Mouse (Mus musculus): ENCODE results near the gene Hspa12b. TPM values are rescaled to one million over a fixed set of nuclear protein-coding genes. Genes with fewer than 3 reads are reported as not detected.

Gene Hspa12b
- total RNA-seq, 2 experiments from 2014 or later: 9.8 to 11.0 TPM

DNA sequence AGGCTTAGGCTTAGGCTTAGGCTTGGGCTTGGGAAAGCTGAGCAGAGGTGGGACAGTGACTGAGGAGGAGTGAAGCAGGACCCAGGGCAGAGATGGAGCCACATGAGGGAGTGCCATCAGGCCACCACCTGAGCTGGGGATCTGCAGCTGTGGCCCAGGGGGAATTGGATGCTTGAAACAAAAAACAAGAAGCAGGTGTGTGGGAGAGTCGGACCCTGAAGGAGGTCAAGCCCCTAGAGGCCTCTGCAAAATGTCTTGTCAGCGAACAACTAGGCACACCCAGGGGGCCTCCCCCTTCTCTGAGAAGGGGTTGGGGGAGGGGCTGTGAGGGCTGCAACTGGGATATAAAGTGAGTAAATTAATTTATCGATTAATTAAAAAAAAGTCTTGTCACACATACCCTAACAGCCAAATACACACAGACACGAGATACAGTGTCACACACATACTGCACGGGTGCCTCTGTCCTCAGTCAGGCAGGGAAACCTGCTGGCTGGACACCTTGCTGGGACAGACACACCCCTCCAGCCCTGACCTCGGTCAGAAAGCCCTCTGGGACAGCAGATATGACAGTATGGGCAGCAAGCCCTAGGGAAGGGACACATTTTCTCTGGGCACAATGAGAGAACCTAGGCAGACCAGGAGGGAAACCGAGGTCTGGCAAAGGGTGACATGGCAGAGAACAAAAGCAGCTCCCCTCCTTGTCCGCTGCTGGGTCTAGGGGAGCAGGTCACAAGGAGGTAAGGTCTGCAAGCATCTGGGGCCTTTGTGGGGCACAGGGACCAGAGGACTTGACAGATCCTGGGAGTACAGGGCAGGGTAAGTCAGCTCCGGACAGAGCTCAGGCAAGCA is 890 bp upstream of the Hspa12b start:
- intact Hi-C loops (cut with DNase I): no loop called here
- DNase-seq (ENCODE audit: extremely low spot score in 1 of 2, low spot score in 2 of 2): peak in 1 of 2 experiments; percentile 20

DNA sequence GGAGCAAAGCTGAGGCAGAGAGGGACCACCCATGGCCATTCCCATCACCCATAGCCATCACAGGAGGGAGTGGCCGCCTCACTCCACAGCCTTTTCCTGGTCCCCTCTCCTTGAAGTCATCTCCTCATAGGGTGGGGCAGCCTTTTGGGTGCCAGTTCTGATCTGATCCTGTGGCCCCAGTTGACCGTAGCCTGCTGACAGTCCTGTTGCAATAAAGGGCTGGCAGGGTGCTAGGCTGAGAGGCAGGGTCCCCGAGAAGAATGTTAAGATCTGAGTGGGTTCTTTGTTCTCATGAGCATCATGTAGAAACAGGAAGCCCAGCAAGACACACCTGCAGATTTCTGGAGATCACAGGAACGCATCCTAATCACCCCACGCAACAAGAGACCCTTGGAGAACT is 1.1 kb downstream of the Hspa12b start:
- peak in 1 of 2 experiments; percentile 16 for DNase-seq (ENCODE audit: extremely low spot score in 1 of 2, low spot score in 2 of 2)
- intact Hi-C loops (cut with DNase I): no loop called here

DNA sequence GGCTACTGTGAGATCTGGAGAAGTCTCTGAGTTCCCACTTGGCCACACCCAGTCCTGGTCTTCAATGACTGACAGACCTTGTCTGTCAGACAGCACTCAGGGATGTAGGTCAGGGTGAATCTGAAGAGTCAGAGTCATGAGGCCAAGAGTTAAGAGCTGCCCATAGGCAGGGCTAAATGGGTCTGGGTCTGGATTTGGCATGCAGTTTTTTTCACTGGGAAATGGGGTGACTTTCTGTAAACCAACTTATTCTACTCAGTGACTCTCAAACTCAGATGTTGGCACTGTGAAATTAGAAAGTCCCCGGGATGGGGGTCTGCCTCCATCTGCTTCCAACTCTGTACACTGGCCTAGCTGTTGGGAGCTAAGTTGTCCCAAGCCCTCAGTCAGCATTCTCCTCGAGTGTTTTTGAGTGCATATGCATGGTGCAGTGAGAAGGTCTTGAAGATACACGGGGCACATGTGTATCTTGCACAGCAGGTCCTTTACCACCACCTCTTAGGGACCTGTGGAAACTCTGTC is 1.6 kb downstream of the Hspa12b start:
- DNase-seq (ENCODE audit: extremely low spot score in 1 of 2, low spot score in 2 of 2): no peak
- intact Hi-C loops (cut with DNase I): no loop called here

DNA sequence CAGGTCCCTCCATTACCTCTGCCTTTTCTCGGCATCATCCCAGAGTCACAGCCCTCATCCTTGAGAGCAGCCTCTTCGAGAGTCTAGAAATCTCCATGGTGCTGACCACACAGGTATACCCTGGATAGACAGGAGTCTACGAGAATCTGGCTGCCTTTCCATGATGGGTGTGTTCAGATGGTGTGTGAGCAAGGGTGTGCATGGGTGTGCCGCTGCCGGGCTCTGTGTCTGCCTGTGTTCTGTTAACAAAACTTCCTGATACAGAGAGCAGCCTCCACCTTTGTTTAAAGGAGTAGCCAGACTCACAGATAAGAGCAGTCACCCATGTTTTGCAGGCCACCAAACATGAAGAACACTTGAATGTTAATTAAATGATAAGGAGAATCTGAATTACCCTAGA is 2.8 kb downstream of the Hspa12b start:
- no peak for DNase-seq (ENCODE audit: extremely low spot score in 1 of 2, low spot score in 2 of 2)

DNA sequence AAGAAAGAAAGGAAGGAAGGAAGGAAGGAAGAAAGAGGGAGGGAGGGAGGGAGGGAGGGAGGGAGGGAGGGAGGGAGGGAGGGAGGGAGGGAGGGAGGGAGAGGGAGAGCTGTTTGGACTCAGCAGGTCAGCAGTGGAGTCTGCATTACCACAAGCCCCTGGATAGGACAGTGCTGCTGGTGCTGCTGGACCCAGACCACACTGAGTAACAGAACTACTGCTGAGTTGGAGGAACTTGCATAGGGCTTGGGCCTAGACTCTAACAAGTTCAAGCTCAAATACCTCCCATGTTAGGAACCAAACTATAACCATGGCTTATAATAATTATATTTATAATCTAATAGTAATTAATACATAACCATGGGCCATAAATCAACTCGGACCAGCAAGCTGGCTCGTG is 3.8 kb downstream of the Hspa12b start:
- DNase-seq (ENCODE audit: extremely low spot score in 1 of 2, low spot score in 2 of 2): no peak
- intact Hi-C loops (cut with DNase I): no loop called here

More for the DNA sequence above, 2.8 kb downstream of the Hspa12b start:
- intact Hi-C loops (cut with DNase I): no loop called here

DNA sequence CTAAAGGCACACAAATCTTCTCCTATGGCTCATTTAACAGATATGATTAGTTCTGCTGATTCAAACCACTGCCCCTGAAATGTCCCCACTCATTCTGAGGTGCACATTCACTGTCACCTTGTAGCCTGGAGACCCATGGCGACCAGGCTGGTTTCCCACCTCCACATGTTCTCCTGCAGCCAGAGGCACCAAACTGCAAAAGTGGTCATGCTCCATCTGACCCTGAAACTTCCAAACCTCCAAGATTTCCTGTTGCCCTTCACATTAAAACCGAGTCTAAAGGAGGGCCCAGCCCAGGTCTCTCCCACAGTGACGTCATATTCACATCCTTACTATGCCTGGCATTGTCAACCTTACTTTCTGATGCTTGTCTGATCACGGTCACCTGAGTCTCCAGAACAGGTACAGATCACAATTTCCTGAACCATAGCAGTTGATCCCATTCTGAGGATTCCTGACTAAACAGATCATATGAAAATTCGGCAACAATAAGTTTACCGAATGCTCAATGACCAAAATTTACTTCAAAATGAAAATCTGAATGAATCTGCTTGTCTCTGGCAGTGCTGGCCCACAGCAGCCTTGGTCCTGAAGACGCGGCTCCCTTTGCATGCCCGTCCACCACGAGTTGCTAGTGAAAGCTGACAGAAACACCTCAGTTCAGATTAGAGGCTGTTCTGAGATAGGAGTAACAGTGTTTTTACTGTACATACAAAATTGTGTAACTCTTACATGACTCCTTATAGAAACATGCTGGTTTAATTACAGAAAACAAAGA is 5.2 kb downstream of the Hspa12b start:
- intact Hi-C loops (cut with DNase I): no loop called here
- no peak for DNase-seq (ENCODE audit: extremely low spot score in 1 of 2, low spot score in 2 of 2)

DNA sequence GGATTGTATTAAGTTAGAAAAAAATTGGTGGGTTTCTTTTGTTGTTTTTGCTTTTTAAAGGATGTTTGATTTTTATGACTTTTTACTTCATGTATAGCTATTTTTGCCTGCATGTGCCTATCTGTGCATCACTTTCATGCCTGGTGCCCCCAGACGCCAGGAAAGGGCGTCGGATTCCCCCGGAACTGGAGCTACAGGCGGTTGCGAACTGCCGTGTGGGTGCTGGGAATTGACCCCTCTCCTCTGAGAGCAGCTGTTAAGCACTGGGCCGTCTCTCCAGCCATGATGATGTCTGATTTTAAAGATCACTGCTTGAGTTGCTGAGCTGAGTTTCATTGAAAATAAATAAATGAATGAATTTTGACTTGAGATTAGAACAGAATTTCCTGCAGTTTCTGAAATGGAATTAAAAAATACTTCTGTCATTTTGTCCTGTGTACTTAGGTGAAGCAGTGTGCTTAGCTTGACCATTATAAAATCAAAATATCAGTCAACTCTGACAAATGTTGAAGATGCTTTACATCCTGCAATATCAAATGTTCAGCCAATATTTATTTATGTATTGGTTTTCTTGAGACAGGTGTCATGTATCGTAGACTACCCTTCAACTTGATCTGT is 6.0 kb downstream of the Hspa12b start, which contains the start of gene Gm11037:
Gene Gm11037 (plus strand): TSS at position 568 of the 618 bp plus-strand sequence.
- no peak for DNase-seq (ENCODE audit: extremely low spot score in 1 of 2, low spot score in 2 of 2)
- intact Hi-C loops (cut with DNase I): no loop called here

DNA sequence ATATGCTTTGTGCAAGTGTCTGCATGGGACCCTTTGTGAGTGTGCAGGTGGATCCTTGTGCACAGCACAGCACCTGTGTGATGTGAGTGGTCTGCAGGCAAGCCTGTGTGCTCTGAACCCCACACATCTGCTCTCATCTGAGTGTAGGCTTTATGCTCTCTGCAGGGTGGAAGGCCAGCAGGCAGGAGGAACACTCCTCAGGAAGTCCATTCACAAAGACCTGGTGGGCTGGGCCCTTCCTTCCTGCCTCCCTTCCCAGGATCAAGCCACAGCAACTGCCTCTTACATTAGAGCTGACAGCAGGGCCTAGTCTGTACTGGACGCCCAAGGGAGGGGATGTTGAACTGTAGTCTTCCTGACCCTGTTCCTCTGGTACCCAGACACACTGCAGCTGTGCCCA is 7.3 kb downstream of the Hspa12b start:
- DNase-seq (ENCODE audit: extremely low spot score in 1 of 2, low spot score in 2 of 2): peak in 1 of 2 experiments; percentile 69
- intact Hi-C loops (cut with DNase I): no loop called here

DNA sequence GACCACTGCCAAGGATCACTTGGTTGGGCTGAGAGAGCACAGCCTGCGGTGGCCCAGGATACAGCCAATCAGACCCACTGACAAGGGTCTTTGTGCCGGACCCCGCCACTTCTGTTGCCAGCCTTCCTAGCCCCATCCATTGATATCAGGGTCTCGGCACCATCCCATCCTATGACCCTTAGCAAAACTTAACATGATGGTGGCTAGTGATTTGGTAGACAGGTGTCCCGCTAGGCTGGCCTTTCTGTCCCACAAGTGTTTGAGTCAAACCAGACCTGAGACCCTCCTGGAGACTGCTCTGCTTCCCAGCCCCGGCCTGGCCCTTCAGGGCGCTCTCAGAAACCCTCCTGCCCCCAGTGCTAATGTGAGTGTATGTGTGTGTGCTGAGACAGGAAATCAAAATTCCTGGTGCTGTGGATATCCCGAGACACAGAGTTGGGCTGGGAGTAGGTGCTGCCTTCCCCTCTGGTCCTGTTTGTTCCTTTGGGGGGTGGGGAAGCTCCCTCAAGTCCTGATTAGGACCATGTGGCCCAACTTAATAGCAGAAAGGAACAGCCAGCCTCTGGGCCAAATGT is 7.8 kb downstream of the Hspa12b start:
- intact Hi-C loops (cut with DNase I): no loop called here
- DNase-seq (ENCODE audit: extremely low spot score in 1 of 2, low spot score in 2 of 2): peak in 1 of 2 experiments; percentile 17

DNA sequence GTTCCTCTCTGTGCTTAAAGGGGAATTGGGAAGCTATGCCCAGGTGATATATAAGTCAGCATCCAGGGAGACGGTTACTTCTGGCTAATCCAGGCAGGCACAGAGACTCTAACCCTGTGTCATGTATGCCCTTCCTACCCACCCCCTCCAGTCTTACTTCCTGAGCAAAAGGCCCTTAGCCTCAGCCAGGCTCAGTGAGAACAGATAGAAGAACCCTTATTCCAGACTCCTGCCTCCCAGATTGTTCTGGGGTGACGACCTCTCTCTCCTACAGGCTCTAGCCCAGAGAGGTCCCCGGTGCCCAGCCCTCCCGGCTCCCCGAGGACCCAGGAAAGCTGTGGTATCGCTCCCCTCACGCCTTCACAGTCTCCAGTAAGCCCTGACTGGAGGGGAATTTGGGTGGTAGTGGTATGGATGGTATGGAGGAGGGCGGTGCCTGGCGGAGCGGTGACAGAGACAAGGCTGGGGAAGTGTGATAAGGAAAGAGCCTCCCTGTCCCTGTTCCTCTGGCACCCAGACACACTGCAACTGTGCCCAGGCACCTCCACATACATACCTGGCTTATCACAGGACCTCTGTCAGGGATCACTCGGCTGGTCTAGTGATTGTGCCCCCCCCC is 8.6 kb downstream of the Hspa12b start:
- intact Hi-C loops (cut with DNase I): no loop called here
- DNase-seq (ENCODE audit: extremely low spot score in 1 of 2, low spot score in 2 of 2): peak in 1 of 2 experiments; percentile 15

DNA sequence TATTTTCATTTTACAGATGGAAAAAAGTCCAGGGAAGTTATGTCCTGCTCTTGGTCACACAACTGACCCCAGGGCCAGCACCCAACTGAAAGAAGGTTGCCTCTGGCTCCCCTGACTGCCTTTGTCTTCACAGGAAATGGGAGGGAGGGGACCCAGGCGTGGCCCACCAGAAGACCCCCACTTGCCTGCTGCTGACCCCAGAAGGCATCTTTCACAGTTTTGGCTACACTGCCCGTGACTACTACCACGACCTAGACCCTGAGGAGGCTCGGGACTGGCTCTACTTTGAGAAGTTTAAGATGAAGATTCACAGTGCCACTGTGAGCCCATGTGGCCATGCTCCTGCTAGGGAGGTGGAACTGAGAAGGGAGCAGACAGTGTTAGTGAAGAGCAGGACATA is 11.2 kb downstream of the Hspa12b start:
- intact Hi-C loops (cut with DNase I): no loop called here
- DNase-seq (ENCODE audit: extremely low spot score in 1 of 2, low spot score in 2 of 2): peak in 1 of 2 experiments; percentile 11

DNA sequence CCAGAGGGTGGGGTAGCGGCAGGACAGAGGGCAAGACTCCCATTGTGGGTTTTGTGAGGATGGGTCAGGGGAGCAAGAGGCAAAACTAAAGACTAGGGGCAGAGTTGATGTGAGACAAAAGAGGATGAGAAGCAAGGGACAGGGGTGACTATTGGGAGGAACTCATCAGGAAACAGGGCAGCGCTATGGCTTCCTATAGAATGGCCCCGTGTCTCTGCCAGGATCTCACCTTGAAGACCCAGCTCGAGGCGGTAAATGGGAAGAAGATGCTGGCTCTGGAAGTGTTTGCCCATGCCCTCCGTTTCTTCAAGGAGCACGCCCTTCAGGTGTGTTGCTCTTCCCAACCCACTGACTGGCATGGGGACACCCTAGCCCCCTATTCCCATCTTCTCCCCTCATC is 11.7 kb downstream of the Hspa12b start:
- intact Hi-C loops (cut with DNase I): no loop called here
- DNase-seq (ENCODE audit: extremely low spot score in 1 of 2, low spot score in 2 of 2): peak in 1 of 2 experiments; percentile 11

DNA sequence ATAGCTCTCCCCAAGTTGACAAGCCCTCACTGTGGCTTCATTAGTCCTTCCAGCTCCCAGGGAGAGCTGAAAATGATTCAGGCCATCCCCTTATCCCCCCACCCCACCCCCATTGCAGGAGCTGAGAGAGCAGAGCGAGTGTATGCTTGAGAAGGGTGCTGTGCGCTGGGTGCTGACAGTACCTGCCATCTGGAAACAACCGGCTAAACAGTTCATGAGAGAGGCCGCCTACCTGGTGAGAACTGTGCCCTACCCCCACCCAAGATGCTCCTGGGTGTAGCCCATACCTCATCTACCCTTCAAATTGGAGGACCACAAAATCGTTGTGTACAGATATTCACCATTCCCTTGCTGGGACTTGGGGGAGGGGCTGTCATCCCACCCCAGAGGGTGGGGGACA is 12.2 kb downstream of the Hspa12b start:
- DNase-seq (ENCODE audit: extremely low spot score in 1 of 2, low spot score in 2 of 2): peak in 1 of 2 experiments; percentile 14
- intact Hi-C loops (cut with DNase I): no loop called here

DNA sequence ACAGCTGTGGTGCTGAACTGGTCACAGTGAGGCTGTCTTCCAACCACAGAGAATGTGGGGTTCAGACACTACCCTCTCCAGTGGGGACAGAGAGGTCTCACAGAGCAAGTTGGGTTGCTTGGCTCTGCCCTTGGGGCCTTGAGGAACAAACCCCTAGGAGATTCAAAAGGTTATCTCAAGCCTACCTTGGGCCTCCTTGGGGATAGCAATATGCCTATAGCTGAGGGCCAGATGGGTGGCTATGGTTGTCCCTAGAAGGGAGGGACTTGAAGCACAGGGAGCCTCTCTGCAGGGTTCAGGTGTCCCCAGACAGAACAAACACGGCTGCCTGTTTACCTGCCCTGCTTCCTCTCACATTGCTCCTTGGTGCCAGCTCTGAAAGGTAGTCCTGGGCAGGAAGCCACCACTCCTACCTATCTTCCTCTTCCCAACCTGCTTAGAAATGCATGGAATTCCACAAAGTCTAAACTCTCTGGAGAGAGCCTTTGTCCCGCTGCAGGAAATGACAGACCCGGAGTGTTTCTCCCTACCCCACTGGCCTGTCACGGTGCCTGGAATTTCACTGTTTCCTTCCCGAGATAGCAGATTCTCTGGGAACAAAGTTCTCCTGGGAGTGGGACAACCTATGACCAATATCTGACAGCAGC is 12.9 kb downstream of the Hspa12b start:
- peak in 1 of 2 experiments; percentile 49 for DNase-seq (ENCODE audit: extremely low spot score in 1 of 2, low spot score in 2 of 2)
- intact Hi-C loops (cut with DNase I): loop anchor here (5.0 kb wide), 1 partner anchor 43 kb away; no protein-coding TSS in a partner anchor

DNA sequence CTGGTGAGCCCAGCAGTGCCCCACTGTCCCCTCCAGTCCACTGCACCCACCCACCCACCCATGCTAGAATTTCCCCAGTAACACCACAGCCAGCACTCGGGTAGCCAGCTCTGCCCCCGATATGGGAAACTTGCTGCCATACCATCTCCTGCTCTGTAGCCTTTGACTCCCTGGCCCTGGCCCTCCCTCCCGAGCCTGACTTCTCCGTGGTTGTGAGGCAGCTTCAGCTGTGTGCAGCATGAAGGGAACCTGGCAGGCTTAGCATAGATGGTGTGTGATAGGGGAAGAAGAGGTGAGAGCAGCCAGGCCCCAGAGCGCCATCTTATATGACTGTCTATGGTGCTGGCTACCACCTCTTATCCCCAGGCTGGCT is 13.4 kb downstream of the Hspa12b start:
- intact Hi-C loops (cut with DNase I): loop anchor here (5.0 kb wide), 1 partner anchor 43 kb away; no protein-coding TSS in a partner anchor
- no peak for DNase-seq (ENCODE audit: extremely low spot score in 1 of 2, low spot score in 2 of 2)

DNA sequence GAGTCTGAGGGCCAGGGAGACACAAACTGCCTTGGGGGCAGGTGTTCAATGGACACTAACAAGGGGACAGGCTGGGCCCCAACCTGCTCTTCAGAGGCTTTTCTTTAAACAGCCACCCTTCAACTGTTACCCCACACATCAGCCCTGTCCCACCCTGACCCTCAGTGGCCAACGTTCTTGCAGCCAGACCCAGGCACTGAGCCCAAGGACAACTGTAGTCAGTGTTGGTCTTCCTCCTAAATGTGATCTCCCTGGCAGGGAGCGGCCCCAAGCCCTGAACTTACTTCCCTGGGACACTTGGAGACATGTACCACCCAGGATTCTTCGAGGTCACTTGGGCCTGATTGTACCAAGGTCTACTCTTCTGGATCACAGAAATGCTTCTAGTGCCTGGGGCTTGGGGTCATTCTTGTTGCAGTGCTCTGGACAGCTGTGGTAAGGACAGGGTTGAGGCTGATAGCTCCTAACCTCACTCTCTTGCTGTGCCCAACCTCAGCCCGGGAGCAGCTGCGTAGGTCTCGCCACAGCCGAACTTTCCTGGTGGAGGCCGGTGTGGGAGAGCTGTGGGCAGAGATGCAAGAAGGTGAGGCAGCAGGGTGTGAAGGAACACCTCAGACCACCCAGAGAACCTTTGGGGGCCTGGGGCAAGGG is 14.4 kb downstream of the Hspa12b start:
- intact Hi-C loops (cut with DNase I): loop anchor here (5.0 kb wide), 1 partner anchor 44 kb away; no protein-coding TSS in a partner anchor
- DNase-seq (ENCODE audit: extremely low spot score in 1 of 2, low spot score in 2 of 2): no peak

DNA sequence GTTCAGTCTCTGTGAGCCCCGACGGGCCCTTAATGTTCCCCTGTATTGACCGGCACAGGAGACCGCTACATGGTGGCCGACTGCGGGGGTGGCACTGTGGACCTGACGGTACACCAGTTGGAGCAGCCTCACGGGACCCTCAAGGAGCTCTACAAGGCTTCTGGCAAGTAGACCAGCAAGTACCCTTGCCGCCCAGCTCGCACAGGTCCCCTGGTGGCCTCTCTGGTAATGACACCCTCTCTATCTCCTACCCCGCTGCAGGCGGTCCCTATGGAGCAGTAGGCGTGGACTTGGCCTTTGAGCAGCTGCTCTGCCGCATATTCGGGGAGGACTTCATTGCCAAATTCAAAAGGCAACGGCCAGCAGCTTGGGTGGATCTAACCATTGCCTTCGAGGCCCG is 15.5 kb downstream of the Hspa12b start:
- intact Hi-C loops (cut with DNase I): loop anchor here (5.0 kb wide), 1 partner anchor 45 kb away; no protein-coding TSS in a partner anchor

More for the DNA sequence above, 15.5 kb downstream of the Hspa12b start:
- peak; percentile 36 to 85 for DNase-seq (ENCODE audit: extremely low spot score in 1 of 2, low spot score in 2 of 2)
